Mouse (Mus musculus) right cerebral cortex, adult 2 months (tissue): ENCODE data around the gene Cmbl.

ENCODE experiments used
- DNase-seq, 2 experiments: peaks; one replicate each; pipeline ENCODE4 v3.0.0; 2021 to 2022; ENCODE audit warnings: low spot score in 2 of 2

The Cmbl gene

DNA sequence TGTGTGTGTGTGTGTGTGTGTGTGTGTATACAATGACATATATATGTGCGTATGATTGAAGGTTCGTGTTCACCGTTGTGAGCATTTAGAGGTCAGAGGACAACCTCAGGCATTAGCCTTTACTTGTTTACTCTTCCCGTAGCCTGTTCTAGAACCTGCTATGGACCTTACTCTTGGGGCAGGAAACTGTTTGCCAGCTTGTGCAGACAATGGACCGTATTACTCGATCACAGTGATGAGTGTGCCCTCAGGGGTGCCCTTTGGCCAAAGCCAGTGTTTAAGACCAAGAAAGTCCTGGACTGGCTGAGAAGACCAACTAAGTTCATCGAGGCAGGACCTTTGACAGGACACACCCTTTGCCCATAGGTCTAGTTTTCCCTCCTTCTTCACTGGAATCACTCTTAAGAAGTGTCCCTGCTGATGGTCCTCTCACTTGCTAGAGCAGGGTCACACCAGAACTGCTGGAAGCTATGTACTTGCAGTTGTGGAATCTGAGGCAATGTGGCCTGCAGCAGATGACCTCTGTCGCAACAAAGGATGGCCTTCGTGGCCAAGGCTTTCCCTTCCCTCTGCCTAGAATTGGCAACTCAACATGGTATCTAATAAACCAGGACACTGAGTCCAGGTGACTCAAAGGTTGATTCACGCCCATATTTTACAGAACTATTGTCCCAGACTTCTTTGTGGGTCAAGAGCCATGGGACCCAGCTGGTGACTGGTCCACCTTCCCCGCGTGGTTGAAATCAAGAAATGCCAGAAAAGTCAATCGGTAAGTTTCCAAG lies 18.3 kb downstream of the Cmbl start:
- no peak for DNase-seq

DNA sequence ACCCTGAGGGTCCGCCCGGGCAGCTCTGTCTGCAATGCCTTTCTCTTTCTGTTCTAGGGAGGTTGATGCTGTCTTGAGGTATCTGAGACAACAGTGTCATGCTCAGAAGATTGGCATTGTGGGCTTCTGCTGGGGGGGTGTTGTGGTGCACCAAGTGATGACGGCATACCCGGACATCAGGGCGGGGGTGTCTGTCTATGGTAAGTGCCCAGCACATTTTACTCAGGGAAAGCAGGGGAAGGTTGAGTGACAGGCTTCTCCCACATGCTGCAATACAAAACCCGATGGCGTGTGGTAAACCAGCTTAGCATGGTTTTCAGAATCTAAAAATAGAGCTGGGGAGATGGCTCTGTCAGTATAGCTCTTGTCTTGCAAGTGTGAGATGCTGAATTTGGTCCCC lies 20.0 kb downstream of the Cmbl start:
- peak; percentile 57 to 65 for DNase-seq

DNA sequence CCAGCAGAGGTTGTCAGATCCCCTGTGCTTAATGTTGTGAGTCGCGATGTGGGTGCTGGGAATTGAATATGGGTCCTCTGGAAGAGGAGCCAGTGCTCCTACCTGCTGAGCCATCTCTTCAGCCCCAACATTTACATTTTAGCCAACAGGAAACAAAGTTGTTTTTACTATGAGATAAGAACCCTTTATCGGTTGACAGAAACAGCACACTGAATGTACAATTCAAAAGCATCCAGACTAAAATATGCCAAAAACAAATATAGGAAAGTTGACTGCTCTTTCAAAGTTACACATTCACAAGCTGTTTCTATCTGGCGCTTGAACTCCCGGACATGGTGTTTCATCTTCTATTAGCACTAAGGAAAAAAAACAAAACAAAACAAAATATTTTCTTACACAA lies 20.9 kb downstream of the Cmbl start:
- no peak for DNase-seq

DNA sequence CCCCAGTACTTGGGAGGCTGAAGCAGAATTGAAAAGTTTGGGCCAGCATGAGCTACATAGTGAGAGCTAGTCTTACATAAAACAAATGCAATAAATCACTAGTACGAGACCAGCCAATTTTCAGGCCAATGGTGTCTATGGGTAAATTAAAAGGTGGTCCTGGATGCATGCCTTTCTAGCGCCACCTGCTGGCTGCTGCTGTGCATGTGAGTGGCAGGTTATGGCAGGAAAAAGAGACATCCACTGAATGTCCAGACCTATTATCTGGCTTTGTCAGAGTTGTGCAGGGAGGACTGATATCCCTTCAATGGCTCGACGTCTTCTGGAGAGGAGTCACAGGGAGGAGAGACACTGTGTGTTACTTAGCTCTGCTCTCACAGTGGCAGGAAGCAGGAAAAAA lies 21.3 kb downstream of the Cmbl start:
- DNase-seq = peak; percentile 93

DNA sequence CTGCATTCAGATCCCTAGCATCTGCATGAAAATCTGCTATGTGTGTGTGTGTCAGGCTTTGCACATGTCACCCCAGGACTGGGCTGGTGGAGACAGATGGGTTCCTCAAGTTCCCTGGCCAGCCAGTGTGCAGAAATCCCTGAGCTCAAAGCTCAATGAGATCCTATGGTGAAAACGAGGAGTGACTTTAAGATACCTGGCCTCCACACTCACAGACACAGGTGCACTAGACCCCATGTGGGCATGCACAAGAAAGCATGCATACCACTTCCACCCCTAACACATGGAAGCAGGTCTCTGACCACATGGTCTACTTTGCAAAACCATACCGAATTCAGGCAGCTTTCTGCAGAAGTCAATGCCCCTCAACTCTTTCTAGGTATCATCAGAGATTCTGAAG lies 22.6 kb downstream of the Cmbl start:
- no peak for DNase-seq

DNA sequence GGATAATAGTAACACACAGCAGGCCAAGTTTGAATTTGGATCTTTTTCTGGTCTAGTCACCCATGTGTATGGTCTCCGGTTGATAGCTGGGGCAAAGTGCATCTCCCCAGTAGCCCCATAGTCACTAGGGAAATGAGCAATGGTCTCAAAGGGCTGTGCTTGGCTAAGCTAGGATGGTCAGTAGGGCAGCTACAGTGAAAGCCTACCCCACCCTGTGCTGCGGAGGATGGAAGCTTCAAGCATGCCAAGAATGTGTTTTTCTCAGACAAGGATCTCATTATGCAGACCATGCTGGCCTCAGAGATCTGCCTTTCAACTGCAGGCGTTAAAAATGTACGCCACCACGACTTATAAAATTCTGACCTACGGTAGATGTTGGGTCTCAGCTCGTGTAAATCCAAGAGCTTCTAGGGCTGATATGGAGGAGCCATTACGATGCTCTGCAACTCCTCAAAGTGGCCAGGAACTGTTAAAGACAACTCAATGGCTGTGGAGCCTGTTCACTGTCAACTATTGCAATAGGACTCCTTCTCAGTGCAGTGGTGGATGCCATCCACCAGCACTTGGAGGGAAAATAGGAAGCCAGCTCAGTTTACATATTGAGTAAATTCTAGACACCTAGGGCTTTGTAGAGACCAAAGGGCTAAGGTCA lies 23.9 kb downstream of the Cmbl start:
- DNase-seq = no peak

DNA sequence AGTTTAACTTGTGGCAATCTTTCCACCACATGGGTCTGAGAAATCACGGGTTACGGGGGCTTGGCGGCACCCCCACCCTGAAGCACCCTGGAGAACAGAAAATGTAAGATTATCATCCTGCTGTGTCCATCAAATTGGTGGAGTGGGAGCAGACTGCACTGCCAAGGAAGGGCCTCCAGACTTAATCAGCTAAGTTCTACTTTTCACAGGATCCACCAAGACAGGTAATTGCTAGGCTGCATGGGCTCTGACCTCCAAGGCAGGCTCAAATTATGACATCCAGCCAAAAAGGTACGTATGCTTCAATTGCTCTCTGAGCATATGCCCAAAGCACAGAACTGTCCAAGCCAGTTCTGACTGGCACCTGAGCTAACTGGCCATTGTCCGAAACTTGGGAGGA lies 25.0 kb downstream of the Cmbl start:
- DNase-seq = no peak

DNA sequence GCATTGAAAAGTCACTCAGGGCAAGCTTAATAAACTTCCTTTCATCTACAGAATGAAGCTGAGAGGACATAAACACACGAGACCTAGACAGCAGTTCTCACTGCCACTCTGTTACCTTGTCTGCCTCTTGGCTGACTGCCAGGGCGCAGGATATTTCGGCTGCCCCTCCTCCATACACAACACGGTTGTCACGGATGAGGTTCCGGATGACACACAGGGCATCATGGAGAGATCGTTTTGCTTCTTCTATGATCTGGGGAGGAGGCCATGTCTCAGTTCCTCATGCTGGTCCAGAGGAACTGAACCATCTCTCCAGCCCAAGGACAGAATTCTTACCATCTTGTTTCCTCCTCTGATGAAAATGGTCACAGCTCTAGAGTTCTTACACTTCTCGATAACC lies 27.3 kb downstream of the Cmbl start:
- no peak for DNase-seq

DNA sequence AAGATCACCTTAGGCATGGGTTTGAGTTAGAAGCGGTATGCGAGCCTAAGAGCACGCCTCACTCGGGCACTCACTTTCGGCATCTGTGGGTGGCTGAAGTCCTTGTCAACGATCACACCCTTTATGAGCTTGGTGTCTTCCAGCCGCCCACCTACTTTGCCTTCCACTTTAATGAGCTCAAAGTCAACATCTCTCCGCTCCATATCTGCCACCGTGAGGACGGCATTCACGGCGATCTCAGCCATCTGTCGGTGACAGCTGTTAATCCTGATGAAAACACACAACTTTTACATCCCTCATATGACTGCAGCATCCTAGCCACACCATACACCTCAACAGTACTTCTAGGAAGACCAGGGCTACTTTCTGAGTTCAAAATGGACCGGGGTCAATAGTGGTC lies 29.1 kb downstream of the Cmbl start:
- DNase-seq = peak in 1 of 2 experiments; percentile 49

DNA sequence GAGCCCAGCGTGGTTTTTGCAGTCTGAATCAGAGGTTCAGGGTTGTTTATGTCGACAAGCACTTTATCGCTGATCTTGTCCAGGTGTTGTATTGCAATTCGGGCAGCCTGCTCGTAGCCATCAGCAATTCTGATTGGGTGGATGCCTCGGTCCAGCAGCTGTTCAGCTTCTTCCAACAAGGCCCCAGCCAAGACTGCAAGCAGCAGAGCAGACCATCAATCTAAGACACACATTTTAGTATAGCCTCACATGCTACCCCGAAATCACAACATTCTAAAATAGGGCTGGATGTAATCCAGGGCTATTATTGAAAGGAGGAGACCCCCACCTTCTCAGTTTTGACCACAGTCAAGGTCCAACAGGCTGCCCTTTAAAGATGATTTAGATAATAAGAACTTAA lies 30.5 kb downstream of the Cmbl start:
- no peak for DNase-seq

DNA sequence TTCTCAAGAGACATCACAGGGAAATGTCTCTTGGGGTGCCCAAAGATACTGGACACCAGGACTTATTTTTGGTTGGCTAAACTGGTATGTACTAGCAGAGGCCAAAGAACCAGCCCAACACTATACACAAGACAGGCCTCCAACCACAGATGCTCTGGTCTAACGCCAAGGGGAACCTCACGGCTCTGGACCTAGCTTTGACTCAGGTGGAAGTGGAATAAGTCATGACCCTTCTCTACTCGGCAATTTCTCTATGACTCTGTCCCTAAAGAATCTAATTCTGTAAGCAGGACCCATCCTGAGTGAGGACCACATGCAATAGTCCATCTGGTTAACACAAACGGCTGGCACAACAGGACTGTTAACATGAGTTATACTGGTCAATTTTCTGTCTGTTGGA lies 34.6 kb downstream of the Cmbl start:
- DNase-seq = no peak

DNA sequence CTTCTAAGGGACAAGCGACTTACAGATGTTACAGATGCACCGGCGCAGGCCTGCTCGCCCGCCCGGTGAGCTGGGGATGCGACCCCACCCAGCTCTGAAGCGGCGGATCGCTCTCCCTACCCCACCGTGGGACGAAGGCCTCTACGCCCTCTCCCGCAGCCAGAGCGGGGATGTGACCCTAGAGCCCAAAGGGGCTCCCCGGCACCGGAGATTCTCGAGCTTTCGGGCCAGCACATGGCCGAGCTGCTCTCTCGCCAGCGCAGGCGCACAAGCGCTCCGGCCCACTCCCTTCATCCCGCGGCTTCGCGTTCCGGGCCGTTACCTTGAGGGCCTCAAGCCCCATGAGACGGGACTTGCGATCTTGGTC lies 36.1 kb downstream of the Cmbl start:
- no peak for DNase-seq

DNA sequence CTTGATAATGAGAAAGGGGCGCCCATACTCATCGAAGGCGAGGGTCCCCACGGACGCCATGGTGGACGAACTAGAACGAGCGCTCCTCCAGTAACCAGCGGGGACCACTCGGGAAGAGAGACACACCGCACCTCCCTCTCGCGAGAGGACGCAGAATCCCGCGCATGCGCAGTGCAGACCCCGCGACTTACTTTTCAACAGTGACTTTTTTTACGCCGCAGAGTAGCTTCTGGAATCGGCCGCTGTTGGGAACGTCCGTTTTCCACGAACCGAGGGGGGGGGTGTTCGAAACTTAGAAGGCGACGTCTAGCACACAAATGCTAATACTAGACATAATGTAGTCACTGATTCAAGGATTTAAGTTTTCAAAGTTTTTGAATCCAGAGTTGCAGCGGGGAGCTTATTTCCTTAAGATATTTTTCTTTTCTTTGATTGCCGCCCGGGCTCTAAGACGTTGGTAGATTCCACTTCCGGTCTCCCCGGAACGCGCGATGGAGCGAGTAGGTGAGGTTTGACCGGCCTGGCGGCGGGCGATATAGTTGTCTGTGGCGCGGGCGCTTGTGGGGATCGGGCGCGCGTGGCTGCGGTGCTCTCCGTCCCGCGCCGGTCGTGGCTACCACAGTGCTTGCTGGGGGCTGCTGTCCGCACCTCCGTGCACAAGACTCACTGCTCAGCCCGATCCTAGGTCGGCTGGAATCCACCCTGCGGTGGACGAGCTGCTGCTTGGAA lies 36.6 kb downstream of the Cmbl start, which contains the start of the genes Cct5 and Fam173b:
Gene Cct5, minus strand, starts transcription at position 159 of the 729 bp plus-strand sequence.
Gene Fam173b, plus strand, starts transcription at position 207 of the 729 bp plus-strand sequence.
- peak; percentile 99 for DNase-seq

DNA sequence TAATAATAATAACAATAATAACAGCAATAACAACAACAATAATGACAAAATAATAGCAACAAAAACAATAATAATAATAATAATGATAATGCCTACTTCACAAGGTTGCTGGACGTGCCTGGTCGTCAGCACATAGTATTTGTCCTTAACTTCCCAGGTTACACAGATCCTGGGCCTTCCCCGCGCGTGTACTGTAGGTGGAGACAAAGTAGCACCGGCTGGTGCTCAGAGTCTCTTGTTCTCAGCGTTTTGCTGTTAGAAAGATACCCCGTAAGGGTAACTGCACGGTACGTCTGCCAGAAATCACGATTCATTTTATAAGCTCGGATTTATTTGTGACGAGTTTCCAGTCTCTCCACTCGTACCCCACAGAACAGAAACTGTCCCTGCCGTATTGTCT lies 37.2 kb downstream of the Cmbl start:
- DNase-seq = peak; percentile 58 to 72

DNA sequence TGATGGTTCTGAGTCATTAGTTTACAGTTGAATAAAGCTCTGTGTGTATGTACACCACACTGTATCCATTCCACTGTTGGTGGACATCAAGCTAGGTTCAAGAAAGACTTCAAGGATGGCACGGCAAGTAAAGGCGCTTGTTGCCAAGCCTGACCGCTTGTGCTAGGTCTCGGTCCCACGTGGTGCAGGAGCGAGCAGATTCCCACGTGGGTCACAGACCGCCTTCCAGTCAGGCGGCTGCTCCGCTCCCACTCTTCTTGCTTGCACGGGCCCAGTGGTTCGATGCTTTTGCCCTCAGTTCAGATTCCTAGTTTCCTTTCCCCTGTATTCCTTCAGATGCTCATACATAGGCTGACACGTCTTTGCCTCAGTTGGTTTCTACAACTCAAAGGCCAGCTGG lies 37.9 kb downstream of the Cmbl start:
- no peak for DNase-seq

DNA sequence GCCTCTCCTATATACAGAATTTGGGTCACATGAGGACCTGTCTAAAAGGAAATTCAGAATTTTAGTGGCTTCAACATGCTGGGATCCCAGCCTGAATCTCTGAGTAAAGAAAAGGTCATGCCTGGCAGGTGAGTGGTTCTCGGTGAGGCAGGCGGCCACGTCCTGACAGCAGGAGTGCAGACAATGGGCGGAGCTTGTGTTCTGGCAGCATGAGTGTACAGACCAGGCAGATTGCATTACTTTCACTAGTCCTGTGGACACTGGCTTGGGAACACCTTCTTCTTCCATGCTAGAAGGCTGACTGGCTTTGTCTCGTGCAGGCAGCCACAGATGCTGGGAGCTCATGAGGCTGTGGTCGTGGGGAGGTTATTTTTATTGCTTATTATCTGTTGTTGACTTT lies 41.6 kb downstream of the Cmbl start:
- no peak for DNase-seq

DNA sequence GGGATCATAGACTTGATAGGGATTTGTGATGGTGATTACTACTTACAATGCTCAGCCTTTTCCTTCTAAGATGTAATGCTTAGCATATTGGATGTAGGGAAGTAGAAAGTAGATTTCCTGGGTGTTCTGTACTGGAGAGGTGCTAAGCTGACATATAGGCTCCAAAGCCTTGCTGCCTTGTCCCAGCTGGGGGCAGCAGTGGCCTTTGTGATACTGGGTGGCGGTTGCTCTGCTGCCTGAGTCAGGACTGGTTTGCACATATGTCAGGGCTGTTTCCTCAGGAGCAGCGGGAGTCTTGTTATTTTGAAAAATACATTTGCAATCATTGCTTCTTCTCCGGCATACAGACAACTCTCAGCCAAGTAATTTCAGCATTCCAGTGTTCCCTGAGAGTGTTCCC lies 45.8 kb downstream of the Cmbl start:
- peak in 1 of 2 experiments; percentile 19 for DNase-seq

DNA sequence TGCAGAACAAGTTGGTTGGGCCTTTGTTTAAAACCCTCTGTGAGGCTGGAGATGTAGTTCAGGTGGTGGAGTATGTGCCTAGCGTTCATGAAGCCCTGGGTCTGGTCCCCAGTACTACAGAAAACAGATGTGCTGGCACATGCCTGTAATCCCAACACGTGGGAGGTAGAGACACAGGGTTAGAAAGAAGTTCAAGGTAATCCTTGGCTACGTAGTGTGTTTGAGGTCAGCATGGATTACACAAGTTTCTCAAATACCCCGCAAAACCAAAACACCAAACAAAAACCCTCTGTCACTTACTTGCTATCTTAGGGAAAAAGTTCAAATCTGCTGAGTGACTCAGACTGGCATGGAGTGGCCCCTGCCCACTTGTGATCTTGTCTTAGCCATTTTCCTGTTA lies 46.8 kb downstream of the Cmbl start:
- DNase-seq = no peak

DNA sequence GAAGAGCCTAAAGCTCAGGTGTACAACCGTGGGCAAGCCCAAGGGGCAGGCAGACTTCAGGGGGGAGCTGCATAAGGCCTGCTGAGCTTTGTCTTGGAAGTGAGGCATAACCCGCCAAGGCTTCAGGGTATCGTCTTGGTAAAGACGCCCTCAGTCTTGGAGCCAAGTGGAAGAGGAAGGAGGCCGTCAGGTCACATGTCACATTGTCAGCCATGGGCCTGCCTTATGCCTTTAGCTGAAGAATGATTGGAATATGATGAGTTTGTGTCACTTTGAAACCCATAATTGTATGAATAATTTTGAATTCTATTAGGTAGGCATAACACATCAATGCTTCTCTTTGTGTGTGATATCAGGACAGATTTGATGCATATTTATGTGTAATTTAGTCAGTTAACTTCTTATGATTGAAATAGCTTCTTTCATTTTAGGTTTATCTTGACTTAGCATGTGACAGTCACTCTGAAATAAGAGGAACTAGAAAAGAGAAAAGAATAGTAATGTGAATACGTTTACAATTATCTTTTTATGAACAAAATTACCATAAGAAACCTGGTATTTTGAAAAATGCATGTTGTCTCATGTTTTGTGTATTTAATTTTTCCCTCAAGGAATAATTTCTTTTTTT lies 48.8 kb downstream of the Cmbl start:
- DNase-seq = no peak

DNA sequence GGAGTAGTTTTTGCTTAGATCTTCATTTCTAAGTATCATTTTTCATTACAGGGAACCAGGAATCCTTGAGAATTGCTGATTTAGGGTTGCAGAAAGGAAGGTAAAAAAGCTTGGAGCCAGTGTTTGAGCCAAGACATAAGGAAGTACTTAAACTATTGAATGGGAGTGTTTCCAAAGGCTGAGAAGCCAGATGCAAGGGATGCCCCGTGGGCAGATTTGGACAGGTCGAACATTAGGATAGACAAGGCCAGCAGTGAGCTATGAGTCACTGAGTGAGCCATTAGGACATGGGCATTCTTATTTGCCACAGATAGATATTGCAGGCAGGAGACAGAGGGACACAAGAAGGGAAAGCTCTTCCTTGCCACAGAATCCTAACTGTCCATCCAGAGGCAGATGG lies 49.5 kb downstream of the Cmbl start:
- DNase-seq = no peak

DNA sequence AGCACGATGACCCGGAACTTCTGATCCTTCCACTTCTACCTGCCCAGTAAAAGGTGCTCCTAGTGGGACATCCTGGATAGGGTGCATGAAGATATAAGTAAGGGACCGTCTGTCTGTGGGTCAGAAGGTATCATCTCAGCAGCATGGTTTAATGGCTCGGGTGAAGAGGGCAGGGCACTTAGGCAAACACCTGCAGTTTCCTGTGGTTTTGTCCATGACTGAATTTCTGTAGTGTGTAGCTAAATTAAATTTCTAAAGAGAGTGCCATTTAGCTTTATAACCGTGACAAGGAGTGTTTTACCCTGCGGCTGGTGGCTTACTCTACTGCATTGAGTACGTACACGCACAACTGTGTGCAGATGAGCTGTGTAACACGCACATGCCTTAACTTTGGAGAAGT lies 52.1 kb downstream of the Cmbl start:
- no peak for DNase-seq

DNA sequence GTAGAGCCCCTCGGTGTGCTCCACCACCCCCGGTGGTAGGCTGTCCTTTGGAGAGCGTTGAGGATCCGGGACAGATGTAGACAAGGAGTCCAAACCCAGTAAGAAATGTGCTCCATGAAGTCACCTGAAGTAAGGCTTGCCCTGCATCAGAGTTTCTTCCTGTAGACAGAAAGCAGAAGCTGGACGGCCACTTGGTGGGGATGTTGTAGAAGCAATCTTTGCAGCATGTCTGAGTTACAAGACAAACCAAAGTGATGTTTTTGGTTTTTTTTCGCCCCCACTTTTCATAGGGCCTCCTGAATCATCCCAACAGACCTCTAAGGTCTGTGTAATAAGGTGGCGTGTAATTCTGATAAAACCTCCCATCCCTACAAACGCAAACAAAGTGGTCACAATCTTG lies 54.3 kb downstream of the Cmbl start:
- peak in 1 of 2 experiments; percentile 30 for DNase-seq
